Mouse (Mus musculus) MEL-GATA-1-ER (cell line): ENCODE measurements around the gene Scaf1.
"Not testable (repeated sequence)": the region's sequence is repeated elsewhere in the genome, so short reads cannot be mapped to it uniquely, and the experiment has no call there.

ENCODE experiments used
- DNase-seq: peaks from one replicate; pipeline ENCODE4 v3.0.0-alpha.2; 2012; ENCODE audit warnings: low read depth; ENCODE audit errors: extremely low read depth

Gene Scaf1

DNA sequence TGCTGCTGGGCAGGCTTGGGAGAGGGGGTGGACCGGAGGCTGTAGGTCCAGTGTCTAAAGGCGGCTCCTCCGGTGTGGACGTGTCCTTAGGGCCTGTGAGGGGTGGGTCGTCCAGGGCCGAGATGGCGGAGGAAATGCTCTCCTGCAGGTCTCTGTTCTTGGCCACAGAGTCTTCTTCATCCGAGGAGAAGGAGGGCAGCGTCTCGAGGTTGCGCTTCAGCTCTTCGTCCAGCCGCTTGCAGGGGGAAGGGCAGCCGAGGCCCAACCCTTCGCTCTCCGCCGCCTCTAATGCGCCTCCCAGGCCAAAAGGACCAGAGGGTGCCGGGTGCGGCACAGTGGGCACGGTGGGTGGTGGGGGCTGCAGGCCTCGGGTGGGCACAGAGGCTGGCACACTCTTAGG lies 29.6 kb upstream of the Scaf1 start:
- no peak for DNase-seq

- no peak for DNase-seq
Observed at GRCm38 (mm10) chr7:45043307-45043706, 27.1 kb upstream of the Scaf1 start.

DNA sequence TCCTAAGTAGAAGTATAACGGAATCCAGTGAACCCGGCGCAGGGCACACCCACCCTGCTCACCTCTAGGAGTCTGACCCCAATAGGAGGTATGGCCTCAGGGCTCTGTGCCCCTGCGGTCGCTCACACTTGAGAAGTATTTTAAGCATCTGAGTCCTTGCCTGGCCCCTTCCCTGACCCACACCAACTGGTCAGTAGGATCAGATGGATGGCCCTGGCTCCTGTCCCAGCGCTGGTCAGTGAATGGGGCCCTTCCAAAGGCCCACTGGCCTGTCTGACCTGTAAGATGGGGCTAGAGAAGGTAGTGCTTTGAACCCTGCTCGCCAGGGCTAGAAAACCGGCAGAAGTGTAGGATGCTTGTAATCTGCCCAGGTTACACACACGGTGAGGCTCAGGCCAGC lies 24.7 kb upstream of the Scaf1 start:
- DNase-seq: no peak

GRCm38 (mm10) chr7:45038411-45038810 lies 22.2 kb upstream of the Scaf1 start:
- DNase-seq: no peak

DNA sequence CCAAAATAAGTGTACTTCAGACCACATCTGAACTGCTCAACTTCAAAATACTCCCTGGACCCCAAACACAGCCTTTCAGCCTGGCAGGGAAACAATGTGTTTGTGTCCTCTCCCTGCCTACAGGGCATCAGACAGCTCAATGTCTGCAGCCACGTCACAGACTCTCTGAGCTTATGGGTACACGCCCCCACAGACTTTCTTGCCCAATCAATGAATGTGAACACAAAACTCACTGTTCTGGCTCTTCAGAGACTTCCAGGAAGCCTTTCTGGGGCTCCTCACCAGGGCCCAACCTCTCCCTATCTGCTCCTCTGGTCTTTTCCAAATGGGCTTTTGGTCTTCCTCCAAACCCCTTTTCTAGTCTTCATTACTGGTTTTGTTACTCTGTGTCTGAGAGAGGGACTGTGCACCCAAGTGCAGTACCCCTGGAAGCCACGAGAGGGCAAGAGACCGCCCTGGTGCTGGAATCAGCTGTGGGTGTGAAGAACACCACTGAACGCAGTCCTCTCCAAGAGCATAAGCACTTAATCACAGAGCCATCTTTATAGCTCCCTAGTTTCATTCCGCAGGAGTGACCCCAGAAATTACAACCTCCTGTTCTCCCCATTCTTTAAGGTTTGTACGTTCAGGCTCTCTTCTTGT lies 21.7 kb upstream of the Scaf1 start:
- no peak for DNase-seq

DNA sequence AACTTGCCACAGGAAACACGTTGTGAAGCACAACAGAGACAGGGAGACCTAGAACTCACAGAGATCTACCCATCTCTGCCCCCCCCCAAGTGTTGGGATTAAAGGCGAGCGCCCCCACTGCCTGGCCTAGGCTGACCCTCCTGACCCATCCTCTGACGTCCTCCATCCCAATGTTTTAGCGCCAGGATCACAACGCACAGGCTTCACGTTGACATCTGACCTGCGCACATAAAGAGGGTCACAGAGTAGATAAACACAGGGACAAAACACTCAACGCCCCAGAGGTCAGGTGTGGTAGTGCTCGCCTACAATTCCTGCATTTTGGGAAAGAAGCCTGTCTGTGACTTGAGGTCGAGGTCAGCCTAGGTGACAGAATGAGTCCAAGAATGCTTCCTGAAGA lies 20.5 kb upstream of the Scaf1 start:
- DNase-seq: no peak

GRCm38 (mm10) chr7:45035631-45036030 lies 19.5 kb upstream of the Scaf1 start:
- no peak for DNase-seq

DNA sequence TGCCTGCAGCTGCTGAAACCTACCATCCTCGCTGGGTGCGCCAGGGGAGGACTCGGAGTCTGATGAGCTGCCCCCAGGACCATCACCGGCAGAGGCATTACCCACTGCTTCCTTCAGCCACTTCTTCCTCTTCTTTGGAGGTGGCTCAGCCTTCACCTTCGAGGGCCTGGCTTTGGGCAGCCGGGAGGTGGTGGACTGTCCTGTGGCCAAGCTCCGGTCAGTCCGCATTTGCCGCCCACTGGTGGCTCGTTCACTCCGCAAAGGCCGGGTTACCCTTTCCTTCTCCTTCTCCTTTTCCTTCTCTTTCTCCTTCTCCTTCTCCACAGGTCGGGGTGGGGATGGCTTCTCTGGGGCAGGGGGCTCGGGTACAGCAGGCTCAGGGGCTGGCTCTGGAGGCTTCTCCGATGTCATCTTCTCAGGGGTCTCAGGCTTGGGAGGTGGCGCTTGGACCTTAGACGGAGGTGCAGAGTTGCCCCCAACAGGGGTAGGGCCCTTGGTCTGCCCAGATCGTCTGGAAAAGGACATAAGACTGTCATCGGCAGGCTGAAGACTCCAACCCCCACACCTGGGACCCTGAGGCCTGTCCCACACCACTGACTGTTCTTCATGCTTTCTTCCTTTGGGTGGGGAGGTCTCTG lies 17.7 kb upstream of the Scaf1 start:
- DNase-seq: no peak

DNA sequence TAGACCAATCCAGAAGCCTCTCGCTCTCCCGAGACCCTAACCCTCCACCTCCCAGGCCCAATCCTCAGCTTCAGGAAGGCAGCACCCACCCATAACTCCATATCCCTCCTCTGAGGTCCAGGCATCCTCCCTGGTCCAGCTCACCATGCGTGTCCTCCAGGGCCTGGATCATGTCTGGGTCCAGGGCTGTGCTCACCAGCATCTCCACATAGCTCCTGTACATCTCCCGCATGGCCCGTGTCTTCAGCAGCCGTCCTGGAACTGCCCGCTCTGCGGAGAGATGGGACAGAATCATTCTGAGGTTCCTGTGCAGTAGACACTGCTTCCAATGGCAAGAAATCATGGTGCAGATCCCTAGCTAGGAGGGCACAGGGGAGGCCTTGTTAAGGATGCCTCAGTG lies 14.7 kb upstream of the Scaf1 start:
- DNase-seq: no peak

GRCm38 (mm10) chr7:45029995-45030394 lies 13.8 kb upstream of the Scaf1 start:
- no peak for DNase-seq

GRCm38 (mm10) chr7:45028351-45028750 lies 12.2 kb upstream of the Scaf1 start:
- no peak for DNase-seq

DNA sequence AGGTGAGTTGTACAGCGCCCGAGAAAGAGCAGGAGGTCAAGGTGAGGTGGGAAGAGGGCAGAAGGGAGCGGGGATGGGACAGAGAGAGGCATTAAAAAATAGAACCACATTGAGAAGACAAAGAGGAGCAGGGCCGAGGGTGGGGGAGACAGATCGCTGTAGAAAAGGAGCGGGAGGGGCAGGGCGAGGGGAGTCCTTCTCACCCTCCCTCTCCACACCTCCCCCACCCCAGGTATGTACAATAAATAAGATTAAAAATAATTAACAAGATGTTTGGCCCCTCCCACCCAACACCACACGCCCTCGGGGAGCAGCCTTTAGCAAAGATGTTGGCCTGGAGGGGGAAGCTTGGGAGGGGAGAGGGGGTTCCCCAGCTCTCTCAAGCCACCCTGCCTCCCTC lies 11.6 kb upstream of the Scaf1 start:
- DNase-seq: no peak

DNA sequence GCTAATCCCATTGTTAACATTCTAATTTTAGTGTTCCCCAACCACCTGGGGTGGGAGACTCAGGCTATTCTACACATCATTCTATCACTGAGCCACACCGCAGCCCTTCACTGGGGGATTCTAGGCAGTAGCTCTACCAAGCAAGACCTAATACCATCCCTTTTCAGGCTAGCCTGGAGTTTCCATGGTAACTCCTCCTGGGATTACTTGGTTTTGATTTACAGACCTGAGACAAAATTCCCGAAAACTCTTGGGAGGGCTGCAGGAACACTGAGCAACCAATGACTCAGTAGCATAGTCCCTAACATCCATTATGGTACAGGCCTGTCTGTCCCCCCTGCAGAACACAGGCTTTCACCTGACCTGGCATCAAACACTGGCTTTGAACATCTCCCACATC lies 10.1 kb upstream of the Scaf1 start:
- DNase-seq: no peak

GRCm38 (mm10) chr7:45025601-45026220 lies 9.5 kb upstream of the Scaf1 start:
- no peak for DNase-seq

GRCm38 (mm10) chr7:45024281-45025248 lies 8.4 kb upstream of the Scaf1 start:
- no peak for DNase-seq

DNA sequence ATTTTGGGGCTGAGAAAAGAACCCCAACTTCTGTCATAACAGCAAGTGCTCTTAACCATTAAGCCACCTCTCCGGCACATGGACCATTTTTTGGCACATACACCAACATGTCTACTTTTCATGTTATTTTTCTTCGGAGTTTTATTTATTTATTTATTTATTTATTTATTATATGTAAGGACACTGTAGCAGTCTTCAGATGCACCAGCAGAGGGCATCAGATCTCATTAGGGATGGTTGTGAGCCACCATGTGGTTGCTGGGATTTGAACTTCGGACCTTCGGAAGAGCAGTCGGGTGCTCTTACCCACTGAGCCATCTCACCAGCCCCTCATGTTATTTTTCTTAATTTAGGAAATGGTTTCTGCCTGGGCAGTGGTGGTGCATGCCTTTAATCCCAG lies 7.5 kb upstream of the Scaf1 start:
- not testable (repeated sequence) for DNase-seq

DNA sequence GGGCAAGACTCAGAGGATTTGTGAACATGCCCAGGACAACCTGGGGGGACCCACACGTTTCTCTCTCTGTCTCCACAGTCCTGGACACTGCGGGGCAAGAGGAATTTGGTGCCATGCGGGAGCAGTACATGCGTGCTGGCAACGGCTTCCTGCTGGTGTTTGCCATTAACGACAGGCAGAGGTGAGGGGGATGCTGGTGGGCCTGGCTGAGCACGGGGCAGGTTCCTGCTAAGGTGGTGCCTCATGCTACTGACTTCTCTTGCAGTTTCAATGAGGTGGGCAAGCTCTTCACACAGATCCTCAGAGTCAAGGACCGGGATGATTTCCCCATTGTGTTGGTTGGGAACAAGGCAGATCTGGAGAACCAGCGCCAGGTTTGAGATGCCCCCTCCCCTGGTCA lies 4.1 kb upstream of the Scaf1 start:
- no peak for DNase-seq

GRCm38 (mm10) chr7:45019031-45019571 lies 2.9 kb upstream of the Scaf1 start:
- no peak for DNase-seq

- peak; percentile 99 for DNase-seq
Observed at GRCm38 (mm10) chr7:45017242-45018061, 1.3 kb upstream of the Scaf1 start, which contains the start of gene Rras. TSS of gene Rras (plus strand) at chr7:45017961.

GRCm38 (mm10) chr7:45016761-45017160 lies 598 bp upstream of the Scaf1 start:
- DNase-seq: peak; percentile 22
